Mouse (Mus musculus) testis, adult 2 months (tissue): ENCODE measurements around the gene Ctnnal1.

Source experiments
- CTCF ChIP-seq: fragments of 200-500 bp; IDR thresholded peaks from 2 replicates; pipeline ENCODE4 v1.5.1; 2012; ENCODE audit warnings: low read depth, mild to moderate bottlenecking, inconsistent platforms, low read length, moderate library complexity; ENCODE audit not compliant: control insufficient read depth, insufficient read depth, insufficient replicate concordance
- POLR2A ChIP-seq: fragments of 200-500 bp; IDR thresholded peaks from 2 replicates; pipeline ENCODE4 v1.6.1; 2012; ENCODE audit warnings: low read depth, mild to moderate bottlenecking, inconsistent platforms, low read length, moderate library complexity; ENCODE audit not compliant: control insufficient read depth

- TF ChIP-seq CTCF (no peak), POLR2A (no peak)
Observed at GRCm38 (mm10) chr4:56886286-56886979, 21.4 kb upstream of the Ctnnal1 start.
